Mouse (Mus musculus): ENCODE data around the gene Yaf2. TPM values are rescaled to one million over a fixed set of nuclear protein-coding genes. Genes with fewer than 3 reads are reported as not detected.
"Not testable (repeated sequence)": the region's sequence is repeated elsewhere in the genome, so short reads cannot be mapped to it uniquely, and the experiment has no call there.

Yaf2 gene
- 100 to 1,000 TPM; 104 to 108 TPM for total RNA-seq (2021)

DNA sequence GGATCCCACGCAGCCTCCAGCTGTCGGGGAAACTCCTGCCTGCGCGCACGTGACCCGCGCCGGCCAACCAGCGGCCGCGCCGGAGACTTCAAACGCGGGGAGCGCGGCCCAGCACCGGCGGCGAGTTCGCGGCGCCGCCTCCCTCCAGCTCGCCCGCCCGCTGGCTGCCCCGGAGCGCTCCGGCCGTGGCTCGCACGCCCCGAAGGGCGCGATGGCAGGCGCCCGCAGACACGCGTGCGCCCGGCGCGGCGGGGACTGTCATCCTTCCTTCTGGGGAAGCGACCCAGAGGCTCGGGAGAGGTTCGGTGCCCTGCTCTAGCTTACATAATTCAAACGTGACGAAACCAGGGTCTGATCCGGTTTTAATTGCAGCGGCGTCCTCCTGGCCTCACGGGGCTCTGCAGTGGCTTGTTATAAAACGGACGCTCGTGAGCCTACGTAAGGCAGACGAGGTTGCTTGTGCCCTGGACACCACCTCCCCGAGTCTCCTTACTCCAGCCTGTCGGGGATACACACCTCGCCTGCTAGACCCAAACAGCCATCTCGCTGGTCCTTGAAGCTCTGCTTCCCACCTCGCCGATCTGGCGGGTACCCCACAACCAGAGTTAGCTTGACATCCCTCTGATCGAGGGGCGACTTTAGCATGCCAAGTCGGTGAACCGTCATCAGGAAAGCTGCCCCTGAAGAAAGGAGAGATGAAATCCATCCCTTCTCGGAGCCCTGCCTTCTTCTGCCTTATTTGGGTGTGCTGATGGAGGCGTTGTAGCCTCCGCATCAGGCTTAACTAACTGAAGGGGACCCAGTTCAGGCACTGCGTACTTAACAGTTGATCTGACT, at the start of gene Yaf2:
Gene Yaf2, minus strand, starts transcription at position 11 of the 837 bp plus-strand sequence.
- intact Hi-C loops (cut with DNase I) = loop anchor here (5.0 kb wide), 1 partner anchor 60 kb away; the partner anchor contains the start of gene Gxylt1
- peak; percentile 88 to 89 for DNase-seq (ENCODE audit: low spot score in 2 of 2)

GRCm38 (mm10) chr15:93381337-93381736, 44.6 kb upstream of the Yaf2 start:
- intact Hi-C loops (cut with DNase I) = no loop called here
- no peak for DNase-seq (ENCODE audit: low spot score in 2 of 2)

DNA sequence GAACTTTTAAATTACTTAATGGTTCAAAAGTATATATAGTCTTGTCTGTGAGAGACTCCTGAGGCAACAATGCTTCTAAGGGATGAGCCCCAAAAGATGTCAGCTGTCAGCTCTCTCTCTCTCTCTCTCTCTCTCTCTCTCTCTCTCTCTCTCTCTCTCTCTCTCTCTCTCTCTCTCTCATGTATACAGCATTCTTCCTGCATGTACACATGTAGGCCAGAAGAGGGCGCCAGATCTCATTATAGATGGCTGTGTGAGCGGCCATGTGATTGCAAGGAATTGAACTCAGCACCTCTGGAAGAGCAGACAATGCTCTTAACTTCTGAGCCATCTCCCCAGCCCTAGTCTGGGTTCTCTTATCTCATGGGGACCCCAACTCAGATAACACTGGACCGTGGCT, 42.4 kb upstream of the Yaf2 start:
- intact Hi-C loops (cut with DNase I) = no loop called here
- no peak for DNase-seq (ENCODE audit: low spot score in 2 of 2)

- intact Hi-C loops (cut with DNase I) = no loop called here
- no peak for DNase-seq (ENCODE audit: low spot score in 2 of 2)
These were observed 39.0 kb upstream of the Yaf2 start for GRCm38 (mm10) chr15:93375696-93376095.

- intact Hi-C loops (cut with DNase I); DNase-seq (ENCODE audit: low spot score in 2 of 2): not testable (repeated sequence)
These were observed 35.9 kb upstream of the Yaf2 start for GRCm38 (mm10) chr15:93372525-93373119.

GRCm38 (mm10) chr15:93371838-93372237, 35.1 kb upstream of the Yaf2 start:
- intact Hi-C loops (cut with DNase I) = no loop called here
- DNase-seq (ENCODE audit: low spot score in 2 of 2) = no peak

DNA sequence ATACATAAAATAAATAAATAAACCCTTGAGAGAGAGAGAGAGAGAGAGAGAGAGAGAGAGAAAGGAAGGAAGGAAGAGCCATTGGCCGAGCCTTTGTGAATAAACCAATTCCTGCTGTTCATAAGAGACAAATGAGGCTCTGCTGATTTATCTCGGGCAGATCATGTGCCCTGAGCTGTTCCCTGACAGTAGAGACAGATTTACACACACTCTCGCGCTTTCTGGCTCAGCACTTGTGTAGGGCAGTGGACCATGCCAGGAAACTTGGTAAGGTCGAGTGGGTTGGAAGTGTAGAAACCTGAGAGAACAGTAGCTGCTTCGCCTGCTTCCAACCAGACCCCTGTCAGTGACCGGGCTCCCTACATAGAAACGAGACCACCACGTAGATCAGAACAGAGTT, 31.8 kb upstream of the Yaf2 start:
- intact Hi-C loops (cut with DNase I) = no loop called here

GRCm38 (mm10) chr15:93365561-93365960, 28.8 kb upstream of the Yaf2 start:
- DNase-seq (ENCODE audit: low spot score in 2 of 2) = no peak
- intact Hi-C loops (cut with DNase I) = no loop called here

More for the DNA sequence above, 31.8 kb upstream of the Yaf2 start:
- peak in 1 of 2 experiments; percentile 35 for DNase-seq (ENCODE audit: low spot score in 2 of 2)

GRCm38 (mm10) chr15:93358346-93359095, 21.8 kb upstream of the Yaf2 start:
- peak in 1 of 2 experiments; percentile 10 for DNase-seq (ENCODE audit: low spot score in 2 of 2)
- intact Hi-C loops (cut with DNase I) = no loop called here

- no peak for DNase-seq (ENCODE audit: low spot score in 2 of 2)
- intact Hi-C loops (cut with DNase I) = no loop called here
These were observed 4.1 kb upstream of the Yaf2 start for GRCm38 (mm10) chr15:93340630-93341379.

- no peak for DNase-seq (ENCODE audit: low spot score in 2 of 2)
- intact Hi-C loops (cut with DNase I) = loop anchor here (5.0 kb wide), 1 partner anchor 59 kb away; the partner anchor contains the start of gene Gxylt1
These were observed 144 bp downstream of the Yaf2 start for GRCm38 (mm10) chr15:93336658-93336924.

- intact Hi-C loops (cut with DNase I) = loop anchor here (1.0 to 5.0 kb wide), 2 partner anchors 59 to 62 kb away; partner anchors contain the start of genes Gxylt1, Pphln1 and Zcrb1
- peak in 1 of 2 experiments; percentile 27 for DNase-seq (ENCODE audit: low spot score in 2 of 2)
These were observed 696 bp downstream of the Yaf2 start for GRCm38 (mm10) chr15:93335821-93336657.

GRCm38 (mm10) chr15:93331256-93331655, 5.5 kb downstream of the Yaf2 start:
- no peak for DNase-seq (ENCODE audit: low spot score in 2 of 2)
- intact Hi-C loops (cut with DNase I) = no loop called here

DNA sequence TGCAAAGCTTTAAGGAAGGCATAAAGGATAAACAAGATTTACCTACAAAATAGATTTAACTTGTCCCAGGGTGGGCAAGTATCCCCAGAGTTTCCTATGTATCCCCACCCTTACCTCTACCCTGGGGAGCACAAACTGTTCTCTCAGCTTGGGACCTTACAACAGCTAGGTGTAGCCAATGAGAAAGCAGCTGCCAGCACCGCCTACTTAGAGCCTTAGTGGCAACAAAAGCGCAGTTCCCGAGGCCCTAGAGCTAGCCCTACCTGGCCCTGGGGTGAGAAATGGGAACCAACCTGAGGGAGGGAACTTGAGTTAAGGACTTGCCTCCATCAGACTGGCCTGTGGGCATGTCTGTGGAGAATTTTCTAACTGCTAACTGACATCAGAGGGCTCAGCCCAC, 9.5 kb downstream of the Yaf2 start:
- DNase-seq (ENCODE audit: low spot score in 2 of 2) = no peak
- intact Hi-C loops (cut with DNase I) = no loop called here

- intact Hi-C loops (cut with DNase I) = no loop called here
- no peak for DNase-seq (ENCODE audit: low spot score in 2 of 2)
These were observed 10.1 kb downstream of the Yaf2 start for GRCm38 (mm10) chr15:93326651-93327050.

DNA sequence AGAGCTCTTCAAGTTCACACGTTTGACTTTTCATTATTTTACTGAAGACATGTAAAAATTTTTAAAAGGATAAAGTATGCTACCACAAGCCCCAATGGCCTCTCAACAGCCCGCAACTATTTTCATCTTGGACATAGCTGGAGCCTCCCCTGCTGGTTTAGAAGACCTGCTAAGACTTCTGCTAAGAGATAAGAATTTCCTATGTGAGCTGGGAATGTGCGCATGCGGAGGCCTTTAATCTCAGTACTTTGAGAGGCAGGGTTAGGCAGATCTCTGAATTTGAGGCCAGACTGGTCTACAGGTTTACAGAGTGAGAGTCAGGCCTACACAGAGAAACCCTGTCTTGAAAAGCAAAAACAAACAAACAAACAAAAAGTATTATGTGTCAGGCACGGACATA, 11.4 kb downstream of the Yaf2 start:
- no peak for DNase-seq (ENCODE audit: low spot score in 2 of 2)
- intact Hi-C loops (cut with DNase I) = no loop called here

DNA sequence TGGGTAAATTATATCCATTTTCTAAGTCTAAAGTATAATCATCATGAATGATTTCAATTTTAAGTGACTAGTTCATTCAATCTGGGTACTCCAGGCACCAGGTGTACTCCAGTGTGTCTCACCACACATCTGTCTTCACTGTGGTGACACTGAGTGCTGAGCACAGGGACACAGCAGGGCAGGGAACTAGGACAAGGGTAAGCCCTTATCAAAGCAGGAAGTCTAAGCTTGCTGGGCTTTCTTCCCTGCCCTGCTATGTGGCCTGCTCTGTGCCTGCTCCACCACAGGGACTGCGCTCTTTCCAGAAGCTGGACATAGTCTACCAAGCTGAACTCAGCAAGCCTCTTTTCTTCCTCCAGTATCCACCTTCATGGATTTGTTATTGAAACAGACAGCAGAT, 18.0 kb downstream of the Yaf2 start:
- intact Hi-C loops (cut with DNase I) = no loop called here
- no peak for DNase-seq (ENCODE audit: low spot score in 2 of 2)

GRCm38 (mm10) chr15:93310304-93310703, 26.4 kb downstream of the Yaf2 start:
- intact Hi-C loops (cut with DNase I); DNase-seq (ENCODE audit: low spot score in 2 of 2): not testable (repeated sequence)

- intact Hi-C loops (cut with DNase I) = no loop called here
- no peak for DNase-seq (ENCODE audit: low spot score in 2 of 2)
These were observed 38.5 kb downstream of the Yaf2 start for GRCm38 (mm10) chr15:93298197-93298596.

Measured in left cerebral cortex, postnatal 25 days (tissue).